Mouse (Mus musculus): ENCODE data around the gene Rsl1. TPM values are rescaled to one million over a fixed set of nuclear protein-coding genes. Genes with fewer than 3 reads are reported as not detected.

Rsl1 gene
- polyA plus RNA-seq, 1 experiment from 2014 or later: 5.6 TPM

- Histone ChIP-seq H3K27me3 (ENCODE audit: control insufficient read depth, insufficient read depth, low read length) (no peaks in the 10 kb centered on the region), H3K4me2 (replicated peaks; ENCODE audit: low read depth, low read length) (no peak overlapping the region), H3K4me1 (ENCODE audit: control insufficient read depth, insufficient read depth, low read length) (no peaks in the 10 kb centered on the region), H3K27ac (ENCODE audit: low read depth, low read length) (no peak overlapping the region), H3K9me3 (ENCODE audit: control insufficient read depth, low read length) (no peaks in the 10 kb centered on the region), H3K9ac (ENCODE audit: low read depth, low read length) (no peak overlapping the region), H3K4me3 (ENCODE audit: low read length) (no peak overlapping the region), H3K36me3 (ENCODE audit: control insufficient read depth, insufficient read depth, low read length) (no peaks in the 10 kb centered on the region)
- WGBS: 57% methylated on average over 4 of the region's 4 CpGs
- peak; percentile 57; the same call in 1 of the 2 replicates for ATAC-seq (ENCODE audit: low FRiP score, low TSS enrichment)
Observed at GRCm38 (mm10) chr13:67214015-67214607, 41.1 kb downstream of the Rsl1 start.

Other genes with a start within 250 kb of the Rsl1 start
- 3.9 and 4.8 TPM in 2 replicates for gene Zfp712, start 112.0 kb upstream of the Rsl1 start, polyA plus RNA-seq (2014; fragmentation: Nextera tagmentation; extraction: Ambion mirVana)
- gene Zfp708, start 75.2 kb upstream of the Rsl1 start, polyA plus RNA-seq (2014; fragmentation: Nextera tagmentation; extraction: Ambion mirVana): 7.3 and 8.4 TPM in 2 replicates
- 3.3 and 4.6 TPM in 2 replicates for gene Gm28557, start 64.6 kb upstream of the Rsl1 start, polyA plus RNA-seq (2014; fragmentation: Nextera tagmentation; extraction: Ambion mirVana)
- 0.43 and 0.45 TPM in 2 replicates for gene Rslcan18, start 56.9 kb upstream of the Rsl1 start, polyA plus RNA-seq (2014; fragmentation: Nextera tagmentation; extraction: Ambion mirVana)
- gene Zfp759, start 51.5 kb upstream of the Rsl1 start, polyA plus RNA-seq (2014; fragmentation: Nextera tagmentation; extraction: Ambion mirVana): 1.7 and 2.9 TPM in 2 replicates
- gene Zfp455, start 21.3 kb downstream of the Rsl1 start, polyA plus RNA-seq (2014; fragmentation: Nextera tagmentation; extraction: Ambion mirVana): 1.3 and 2.1 TPM in 2 replicates
- 2.1 and 3.0 TPM in 2 replicates for gene Zfp458, start 105.3 kb downstream of the Rsl1 start, polyA plus RNA-seq (2014; fragmentation: Nextera tagmentation; extraction: Ambion mirVana)
- 0.73 and 1.5 TPM in 2 replicates for gene Zfp457, start 133.3 kb downstream of the Rsl1 start, polyA plus RNA-seq (2014; fragmentation: Nextera tagmentation; extraction: Ambion mirVana)
- 2.7 and 3.0 TPM in 2 replicates for gene Zfp595, start 159.4 kb downstream of the Rsl1 start, polyA plus RNA-seq (2014; fragmentation: Nextera tagmentation; extraction: Ambion mirVana)
- not detected in 2 replicates for gene Gm28044, start 187.4 kb downstream of the Rsl1 start, polyA plus RNA-seq (2014; fragmentation: Nextera tagmentation; extraction: Ambion mirVana)
- 1.4 and 1.6 TPM in 2 replicates for gene Zfp953, start 187.4 kb downstream of the Rsl1 start, polyA plus RNA-seq (2014; fragmentation: Nextera tagmentation; extraction: Ambion mirVana)
- 0.38 and 0.50 TPM in 2 replicates for gene Gm28041, start 202.6 kb downstream of the Rsl1 start, polyA plus RNA-seq (2014; fragmentation: Nextera tagmentation; extraction: Ambion mirVana)
- gene Zfp456, start 202.6 kb downstream of the Rsl1 start, polyA plus RNA-seq (2014; fragmentation: Nextera tagmentation; extraction: Ambion mirVana): 1.3 and 2.2 TPM in 2 replicates
- 4.3 and 6.0 TPM in 2 replicates for gene Zfp429, start 226.6 kb downstream of the Rsl1 start, polyA plus RNA-seq (2014; fragmentation: Nextera tagmentation; extraction: Ambion mirVana)
- gene Zfp459, start 248.2 kb downstream of the Rsl1 start, polyA plus RNA-seq (2014; fragmentation: Nextera tagmentation; extraction: Ambion mirVana): 0.31 and 2.3 TPM in 2 replicates

Data from kidney, embryonic 14.5 days (tissue).